Mouse (Mus musculus): ENCODE results near the gene Timm50. TPM values are rescaled to one million over a fixed set of nuclear protein-coding genes. Genes with fewer than 3 reads are reported as not detected.

The Timm50 gene
- total and polyA plus RNA-seq, 2 experiments from 2014 or later: 82.9 to 125 TPM

GRCm38 (mm10) chr7:28334534-28334933 is 22.7 kb upstream of the Timm50 start:
- Histone ChIP-seq H3K4me2 (ENCODE audit: low read depth, low read length) (no peak overlapping the region), H3K27ac (no peak overlapping the region), H3K27me3 (ENCODE audit: insufficient read depth, low read length) (no peaks in the 10 kb centered on the region), H3K9me3 (ENCODE audit: low read length) (no peaks in the 10 kb centered on the region), H3K4me1 (ENCODE audit: insufficient read depth, low read length) (no peaks in the 10 kb centered on the region), H3K9ac (replicated peaks; ENCODE audit: low read length) (no peak overlapping the region), H3K4me3 (ENCODE audit: low read length) (no peak overlapping the region), H3K36me3 (ENCODE audit: insufficient read depth, low read length) (peaks cover 6% of the 10 kb centered on the region)
- 92% methylated on average over 4 of the region's 4 CpGs for WGBS
- DNase-seq (ENCODE audit: low spot score): no peak
- TF ChIP-seq CTCF (IDR thresholded peaks at IDR 0.05; ENCODE audit: low read depth): no peak
- ATAC-seq: no peak

- TF ChIP-seq CTCF (IDR thresholded peaks at IDR 0.05; ENCODE audit: low read depth): no peak
- DNase-seq (ENCODE audit: low spot score) (no peak), ATAC-seq (no peak)
- H3K36me3 ChIP-seq (ENCODE audit: insufficient read depth, low read length): peaks cover 51% of the 10 kb centered on the region
- no peak overlapping the region for H3K4me3 ChIP-seq (ENCODE audit: low read length)
- no peaks in the 10 kb centered on the region for H3K4me1 ChIP-seq (ENCODE audit: insufficient read depth, low read length)
- no peak overlapping the region for H3K4me2 ChIP-seq (ENCODE audit: low read depth, low read length)
- H3K9ac ChIP-seq (replicated peaks; ENCODE audit: low read length): no peak overlapping the region
- no peaks in the 10 kb centered on the region for H3K9me3 ChIP-seq (ENCODE audit: low read length)
- H3K27me3 ChIP-seq (ENCODE audit: insufficient read depth, low read length): no peaks in the 10 kb centered on the region
- WGBS: 96% methylated on average over 2 of the region's 2 CpGs
- H3K27ac ChIP-seq: no peak overlapping the region
Observed at GRCm38 (mm10) chr7:28328260-28328659, 16.4 kb upstream of the Timm50 start.

DNA sequence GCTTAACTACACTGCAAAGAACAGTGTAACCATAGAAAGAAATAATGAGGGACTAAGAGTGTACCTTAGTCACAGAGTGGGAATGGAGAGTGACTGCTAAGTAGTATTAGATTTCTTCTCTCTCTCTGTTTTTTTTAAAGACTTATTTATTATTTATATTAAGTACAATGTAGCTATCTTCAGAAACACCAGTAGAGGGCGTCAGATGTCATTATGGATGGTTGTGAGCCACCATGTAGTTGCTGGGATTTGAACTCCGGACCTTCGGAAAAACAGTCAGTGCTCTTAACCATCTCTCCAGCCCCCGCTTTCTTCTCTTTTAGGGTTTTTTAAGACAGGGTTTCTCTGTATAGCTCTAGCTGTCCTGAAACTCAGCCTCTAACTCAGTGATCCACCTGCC is 14.6 kb upstream of the Timm50 start:
- no peaks in the 10 kb centered on the region for H3K4me1 ChIP-seq (ENCODE audit: insufficient read depth, low read length)
- H3K36me3 ChIP-seq (ENCODE audit: insufficient read depth, low read length): peaks cover 70% of the 10 kb centered on the region
- no peak overlapping the region for H3K4me2 ChIP-seq (ENCODE audit: low read depth, low read length)
- no peak overlapping the region for H3K9ac ChIP-seq (replicated peaks; ENCODE audit: low read length)
- 79% methylated on average over 4 of the region's 4 CpGs for WGBS
- no peaks in the 10 kb centered on the region for H3K27me3 ChIP-seq (ENCODE audit: insufficient read depth, low read length)
- H3K27ac ChIP-seq: no peak overlapping the region
- no peak overlapping the region for H3K4me3 ChIP-seq (ENCODE audit: low read length)
- peak; percentile 15; the same call in 1 of the 2 replicates for TF ChIP-seq CTCF (IDR thresholded peaks at IDR 0.05; ENCODE audit: low read depth)
- H3K9me3 ChIP-seq (ENCODE audit: low read length): no peaks in the 10 kb centered on the region
- DNase-seq (ENCODE audit: low spot score) (no peak), ATAC-seq (no peak)

GRCm38 (mm10) chr7:28325293-28325692 is 13.4 kb upstream of the Timm50 start:
- TF ChIP-seq CTCF (IDR thresholded peaks at IDR 0.05; ENCODE audit: low read depth): no peak
- ATAC-seq (no peak), DNase-seq (ENCODE audit: low spot score) (no peak)
- Histone ChIP-seq H3K27ac (no peak overlapping the region), H3K4me1 (ENCODE audit: insufficient read depth, low read length) (no peaks in the 10 kb centered on the region), H3K36me3 (ENCODE audit: insufficient read depth, low read length) (peaks cover 73% of the 10 kb centered on the region), H3K9me3 (ENCODE audit: low read length) (no peaks in the 10 kb centered on the region), H3K4me3 (ENCODE audit: low read length) (no peak overlapping the region), H3K27me3 (ENCODE audit: insufficient read depth, low read length) (no peaks in the 10 kb centered on the region), H3K4me2 (ENCODE audit: low read depth, low read length) (no peak overlapping the region), H3K9ac (replicated peaks; ENCODE audit: low read length) (no peak overlapping the region)
- 95% methylated on average over 8 of the region's 8 CpGs for WGBS

- H3K27ac ChIP-seq: no peak overlapping the region
- no peaks in the 10 kb centered on the region for H3K27me3 ChIP-seq (ENCODE audit: insufficient read depth, low read length)
- DNase-seq (ENCODE audit: low spot score): no peak
- 95% methylated on average over 15 of the region's 15 CpGs for WGBS
- no peak for ATAC-seq
- no peaks in the 10 kb centered on the region for H3K4me1 ChIP-seq (ENCODE audit: insufficient read depth, low read length)
- H3K4me3 ChIP-seq (ENCODE audit: low read length): no peak overlapping the region
- H3K9me3 ChIP-seq (ENCODE audit: low read length): no peaks in the 10 kb centered on the region
- peaks cover 84% of the 10 kb centered on the region for H3K36me3 ChIP-seq (ENCODE audit: insufficient read depth, low read length)
- no peak overlapping the region for H3K4me2 ChIP-seq (ENCODE audit: low read depth, low read length)
- no peak overlapping the region for H3K9ac ChIP-seq (replicated peaks; ENCODE audit: low read length)
- TF ChIP-seq CTCF (IDR thresholded peaks at IDR 0.05; ENCODE audit: low read depth): no peak
Observed at GRCm38 (mm10) chr7:28321974-28322720, 10.3 kb upstream of the Timm50 start.

GRCm38 (mm10) chr7:28318714-28319113 is 6.8 kb upstream of the Timm50 start:
- TF ChIP-seq CTCF (IDR thresholded peaks at IDR 0.05; ENCODE audit: low read depth): no peak
- peaks cover 89% of the 10 kb centered on the region for H3K36me3 ChIP-seq (ENCODE audit: insufficient read depth, low read length)
- 92% methylated on average over 17 of the region's 17 CpGs for WGBS
- no peaks in the 10 kb centered on the region for H3K4me1 ChIP-seq (ENCODE audit: insufficient read depth, low read length)
- ATAC-seq (no peak), DNase-seq (ENCODE audit: low spot score) (no peak)
- no peak overlapping the region for H3K27ac ChIP-seq
- H3K4me2 ChIP-seq (ENCODE audit: low read depth, low read length): no peak overlapping the region
- no peaks in the 10 kb centered on the region for H3K9me3 ChIP-seq (ENCODE audit: low read length)
- H3K9ac ChIP-seq (replicated peaks; ENCODE audit: low read length): no peak overlapping the region
- no peaks in the 10 kb centered on the region for H3K27me3 ChIP-seq (ENCODE audit: insufficient read depth, low read length)
- no peak overlapping the region for H3K4me3 ChIP-seq (ENCODE audit: low read length)

GRCm38 (mm10) chr7:28318036-28318435 is 6.2 kb upstream of the Timm50 start:
- H3K4me2 ChIP-seq (ENCODE audit: low read depth, low read length): no peak overlapping the region
- H3K9ac ChIP-seq (replicated peaks; ENCODE audit: low read length): no peak overlapping the region
- no peaks in the 10 kb centered on the region for H3K27me3 ChIP-seq (ENCODE audit: insufficient read depth, low read length)
- no peak for ATAC-seq
- peaks cover 82% of the 10 kb centered on the region for H3K36me3 ChIP-seq (ENCODE audit: insufficient read depth, low read length)
- no peaks in the 10 kb centered on the region for H3K4me1 ChIP-seq (ENCODE audit: insufficient read depth, low read length)
- no peak overlapping the region for H3K4me3 ChIP-seq (ENCODE audit: low read length)
- WGBS: 92% methylated on average over 3 of the region's 3 CpGs
- no peak for TF ChIP-seq CTCF (IDR thresholded peaks at IDR 0.05; ENCODE audit: low read depth)
- no peak for DNase-seq (ENCODE audit: low spot score)
- no peak overlapping the region for H3K27ac ChIP-seq
- H3K9me3 ChIP-seq (ENCODE audit: low read length): no peaks in the 10 kb centered on the region

All from hindbrain, postnatal 0 days (tissue).